Mouse (Mus musculus): ENCODE data around the gene Syce1. TPM values are rescaled to one million over a fixed set of nuclear protein-coding genes. Genes with fewer than 3 reads are reported as not detected.
A peak's percentile ranks its signal among the peaks of the same experiment; 100 is the strongest.

Gene Syce1
- 0.40 and 0.42 TPM in 2 replicates for polyA plus RNA-seq (2015; fragmentation: Nextera tagmentation; extraction: Ambion mirVana)

- Histone ChIP-seq H3K4me1 (replicated peaks) (no peaks in the 10 kb centered on the region), H3K4me2 (no peak within 1 kb of the TSS), H3K4me3 (no peak within 1 kb of the TSS), H3K27ac (replicated peaks) (no peak within 1 kb of the TSS), H3K9ac (no peak within 1 kb of the TSS), H3K36me3 (no peaks in the 10 kb centered on the region), H3K27me3 (no peaks in the 10 kb centered on the region), H3K9me3 (no peaks in the 10 kb centered on the region)
- WGBS = 87% methylated on average over 33 of the region's 33 CpGs
- ATAC-seq (ENCODE audit: low FRiP score, low read depth) = no peak
Measured at GRCm38 (mm10) chr7:140787406-140788052, at the start of gene Syce1. TSS of gene Syce1 (minus strand) at chr7:140787852.

- no peak for ATAC-seq (ENCODE audit: low FRiP score, low read depth)
- WGBS = 89% methylated on average over 9 of the region's 9 CpGs
- no peak overlapping the region for H3K9ac ChIP-seq
- H3K36me3 ChIP-seq = no peaks in the 10 kb centered on the region
- H3K4me2 ChIP-seq = no peak overlapping the region
- no peak overlapping the region for H3K4me3 ChIP-seq
- no peaks in the 10 kb centered on the region for H3K9me3 ChIP-seq
- peaks cover 5% of the 10 kb centered on the region; the same call in 1 of the 2 replicates for H3K27me3 ChIP-seq
- H3K27ac ChIP-seq (replicated peaks) = no peak overlapping the region
- H3K4me1 ChIP-seq (replicated peaks) = no peaks in the 10 kb centered on the region
Measured at GRCm38 (mm10) chr7:140836243-140837115, 48.8 kb upstream of the Syce1 start.

DNA sequence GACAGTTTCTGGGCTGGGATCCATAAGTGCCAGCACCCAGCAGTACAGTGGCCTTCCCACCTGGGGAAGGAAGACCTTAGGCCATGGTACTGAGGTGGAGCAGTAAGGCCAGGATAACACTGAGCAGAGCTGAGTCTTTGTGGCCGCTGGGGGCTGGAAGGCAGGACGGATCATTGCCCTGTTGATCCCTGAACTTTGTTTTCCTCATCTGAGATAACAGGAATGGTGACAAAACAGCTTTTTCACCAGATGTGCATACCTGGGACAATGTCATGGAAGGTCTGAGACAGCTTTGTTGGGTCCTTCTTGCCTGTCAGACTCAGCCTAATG, 48.1 kb upstream of the Syce1 start:
- WGBS = 85% methylated on average over 2 of the region's 2 CpGs
- Histone ChIP-seq H3K27ac (replicated peaks) (no peak overlapping the region), H3K4me3 (no peak overlapping the region), H3K9me3 (no peaks in the 10 kb centered on the region), H3K36me3 (no peaks in the 10 kb centered on the region), H3K9ac (no peak overlapping the region), H3K4me1 (replicated peaks) (no peaks in the 10 kb centered on the region), H3K27me3 (peaks cover under 1% of the 10 kb centered on the region; the same call in 1 of the 2 replicates), H3K4me2 (no peak overlapping the region)
- ATAC-seq (ENCODE audit: low FRiP score, low read depth) = peak; percentile 27; the same call in 1 of the 2 replicates

DNA sequence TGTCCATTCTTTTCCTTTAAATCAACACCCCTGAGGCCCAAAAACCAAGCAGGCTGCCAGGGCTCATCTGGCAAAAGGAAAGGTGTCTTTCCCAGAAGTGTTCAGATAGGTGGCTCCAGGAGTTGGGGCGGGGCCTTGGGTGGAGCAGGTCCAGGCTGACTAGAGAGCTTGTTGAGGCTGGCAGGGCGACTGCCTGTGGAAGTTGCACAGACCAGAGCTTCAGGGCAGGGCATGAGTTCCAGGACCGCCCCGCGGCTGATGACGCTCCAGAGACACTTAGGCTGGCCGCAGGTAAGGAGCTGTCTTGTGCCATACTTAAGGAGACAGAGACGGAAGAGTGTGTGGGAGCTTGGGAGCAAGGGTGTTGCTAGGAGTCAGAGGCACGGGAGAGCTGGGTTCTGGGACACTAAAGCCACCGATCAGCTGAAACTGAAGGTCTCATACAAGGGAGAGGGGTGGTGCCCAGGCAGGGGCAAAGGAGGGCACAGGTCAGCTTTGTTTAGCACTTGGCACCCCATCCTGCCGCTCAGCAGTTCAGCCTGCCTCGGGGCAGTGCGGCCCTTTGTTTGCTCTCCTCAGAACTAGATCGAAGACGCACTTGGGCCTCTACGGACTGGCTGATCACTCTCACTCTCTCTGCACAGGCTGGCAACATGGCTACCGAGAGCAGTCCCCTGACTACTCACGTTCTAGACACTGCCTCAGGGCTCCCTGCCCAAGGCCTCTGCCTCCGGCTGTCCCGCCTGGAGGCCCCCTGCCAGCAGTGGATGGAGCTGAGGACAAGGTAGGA, 47.5 kb upstream of the Syce1 start, which contains the start of gene Urah:
Gene Urah (plus strand): TSS at position 51 of the 790 bp plus-strand sequence.
- 48% methylated on average over 20 of the region's 20 CpGs for WGBS
- H3K27me3 ChIP-seq = no peaks in the 10 kb centered on the region
- ATAC-seq (ENCODE audit: low FRiP score, low read depth) = no peak

GRCm38 (mm10) chr7:140833341-140833740, 45.7 kb upstream of the Syce1 start:
- Histone ChIP-seq H3K4me1 (replicated peaks) (no peaks in the 10 kb centered on the region), H3K36me3 (no peaks in the 10 kb centered on the region), H3K9me3 (no peaks in the 10 kb centered on the region), H3K9ac (no peak overlapping the region), H3K27ac (replicated peaks) (no peak overlapping the region), H3K4me3 (no peak overlapping the region), H3K27me3 (no peaks in the 10 kb centered on the region), H3K4me2 (no peak overlapping the region)
- ATAC-seq (ENCODE audit: low FRiP score, low read depth) = no peak
- WGBS = 80% methylated on average over 4 of the region's 4 CpGs

More for the DNA sequence above, 47.5 kb upstream of the Syce1 start, which contains the start of gene Urah:
- Histone ChIP-seq H3K4me3 (no peak within 1 kb of the TSS), H3K9me3 (no peaks in the 10 kb centered on the region), H3K27ac (replicated peaks) (no peak within 1 kb of the TSS), H3K4me1 (replicated peaks) (no peaks in the 10 kb centered on the region), H3K4me2 (no peak within 1 kb of the TSS), H3K9ac (no peak within 1 kb of the TSS), H3K36me3 (no peaks in the 10 kb centered on the region)

GRCm38 (mm10) chr7:140831447-140831846, 43.8 kb upstream of the Syce1 start:
- WGBS = 69% methylated on average over 6 of the region's 6 CpGs
- Histone ChIP-seq H3K27ac (replicated peaks) (no peak overlapping the region), H3K9me3 (no peaks in the 10 kb centered on the region), H3K36me3 (no peaks in the 10 kb centered on the region), H3K4me3 (no peak overlapping the region), H3K27me3 (no peaks in the 10 kb centered on the region), H3K9ac (no peak overlapping the region), H3K4me2 (no peak overlapping the region), H3K4me1 (replicated peaks) (0 out of 2 replicates have a peak, but pooled peaks cover 4% of the 10 kb centered on the region)
- ATAC-seq (ENCODE audit: low FRiP score, low read depth) = no peak

DNA sequence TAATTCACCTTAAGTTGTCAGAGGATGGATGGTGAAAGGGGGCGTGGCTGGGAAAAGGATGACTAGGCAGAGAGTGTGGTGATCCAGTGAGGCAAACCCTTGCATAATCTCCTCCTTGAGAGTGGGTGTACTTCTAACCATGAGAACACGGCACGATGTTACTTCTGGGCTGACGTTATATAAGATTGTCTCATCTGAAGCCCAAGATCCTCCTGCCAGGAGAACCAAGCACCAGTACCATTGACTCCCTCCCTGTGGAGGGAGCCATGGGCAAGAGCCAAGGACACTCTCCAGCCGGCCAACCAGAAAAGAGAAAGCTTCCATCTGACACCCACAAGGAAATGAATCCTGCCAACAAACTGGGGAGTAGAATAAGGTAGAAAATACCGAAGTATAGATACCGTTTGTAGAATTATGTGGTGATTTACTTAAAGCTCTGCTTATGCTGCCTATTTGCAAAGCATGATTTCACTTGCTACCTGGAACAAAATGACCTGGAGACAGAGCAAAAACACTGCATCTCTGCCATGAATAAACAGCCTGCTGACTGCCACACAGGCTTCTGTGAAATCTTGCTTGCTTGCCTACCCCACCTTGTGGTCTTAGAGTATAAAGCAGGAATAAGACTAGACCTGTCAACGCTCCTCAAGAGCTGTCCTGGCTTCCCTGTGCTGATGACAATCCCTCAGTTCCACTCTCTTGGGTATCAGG, 40.7 kb upstream of the Syce1 start:
- ATAC-seq (ENCODE audit: low FRiP score, low read depth) = peak; percentile 66; the same call in 1 of the 2 replicates
- H3K9ac ChIP-seq = peak overlapping the region; percentile 17; the same call in 1 of the 2 replicates
- 46% methylated on average over 8 of the region's 8 CpGs for WGBS

GRCm38 (mm10) chr7:140822731-140823130, 35.1 kb upstream of the Syce1 start:
- ATAC-seq (ENCODE audit: low FRiP score, low read depth) = no peak
- Histone ChIP-seq H3K4me2 (no peak overlapping the region), H3K9me3 (no peaks in the 10 kb centered on the region), H3K27ac (replicated peaks) (no peak overlapping the region), H3K27me3 (0 out of 2 replicates have a peak, but pooled peaks cover 3% of the 10 kb centered on the region), H3K9ac (no peak overlapping the region), H3K4me1 (replicated peaks) (peaks cover 18% of the 10 kb centered on the region), H3K36me3 (peaks cover 5% of the 10 kb centered on the region), H3K4me3 (no peak overlapping the region)
- 91% methylated on average over 4 of the region's 4 CpGs for WGBS

More for the DNA sequence above, 40.7 kb upstream of the Syce1 start:
- Histone ChIP-seq H3K4me1 (replicated peaks) (0 out of 2 replicates have a peak, but pooled peaks cover 4% of the 10 kb centered on the region), H3K27ac (replicated peaks) (0 out of 2 replicates have a peak overlapping the region, but pooled peaks have one; percentile 42), H3K4me3 (no peak overlapping the region), H3K4me2 (0 out of 2 replicates have a peak overlapping the region, but pooled peaks have one; percentile 1), H3K27me3 (0 out of 2 replicates have a peak, but pooled peaks cover 3% of the 10 kb centered on the region), H3K9me3 (no peaks in the 10 kb centered on the region), H3K36me3 (no peaks in the 10 kb centered on the region)

- Histone ChIP-seq H3K9me3 (no peaks in the 10 kb centered on the region), H3K27me3 (0 out of 2 replicates have a peak, but pooled peaks cover 3% of the 10 kb centered on the region), H3K27ac (replicated peaks) (peak within 1 kb of the TSS; percentile 94), H3K4me3 (peak within 1 kb of the TSS; percentile 67), H3K4me1 (replicated peaks) (peaks cover 27% of the 10 kb centered on the region), H3K4me2 (peak within 1 kb of the TSS; percentile 59), H3K36me3 (peaks cover 9% of the 10 kb centered on the region), H3K9ac (peak within 1 kb of the TSS; percentile 67)
- WGBS = 3% methylated on average over 21 of the region's 21 CpGs
- ATAC-seq (ENCODE audit: low FRiP score, low read depth) = peak; percentile 93
Measured at GRCm38 (mm10) chr7:140821653-140822329, 34.1 kb upstream of the Syce1 start, which contains the start of gene Zfp941. TSS of gene Zfp941 (minus strand) at chr7:140822178.

DNA sequence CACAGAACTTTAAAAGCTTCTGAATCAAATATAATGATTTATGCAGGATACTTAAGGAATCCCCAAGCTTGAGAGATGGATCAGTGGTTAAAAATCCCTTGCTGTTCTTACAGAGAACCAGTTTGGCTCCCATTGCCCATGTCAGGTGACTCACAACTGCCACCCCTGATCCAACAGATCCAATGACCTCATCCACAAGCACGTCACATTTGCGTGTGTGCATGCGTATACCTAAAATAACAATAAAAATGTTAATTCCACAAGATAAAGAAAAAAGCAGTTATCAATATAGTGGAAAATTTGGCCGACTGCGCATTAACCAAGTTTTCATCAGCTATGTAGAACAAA, 33.6 kb upstream of the Syce1 start:
- Histone ChIP-seq H3K9me3 (no peaks in the 10 kb centered on the region), H3K27me3 (0 out of 2 replicates have a peak, but pooled peaks cover 3% of the 10 kb centered on the region), H3K27ac (replicated peaks) (peak overlapping the region; percentile 94), H3K4me2 (peak overlapping the region; percentile 59), H3K4me3 (peak overlapping the region; percentile 67), H3K4me1 (replicated peaks) (peaks cover 27% of the 10 kb centered on the region), H3K36me3 (peaks cover 9% of the 10 kb centered on the region), H3K9ac (peak overlapping the region; percentile 67)
- ATAC-seq (ENCODE audit: low FRiP score, low read depth) = peak; percentile 59
- 41% methylated on average over 5 of the region's 5 CpGs for WGBS

All from hindbrain, embryonic 15.5 days (tissue).